Mouse (Mus musculus): ENCODE measurements around the gene Aebp2.
"Not testable (repeated sequence)": the region's sequence is repeated elsewhere in the genome, so short reads cannot be mapped to it uniquely, and the experiment has no call there.

The Aebp2 gene

DNA sequence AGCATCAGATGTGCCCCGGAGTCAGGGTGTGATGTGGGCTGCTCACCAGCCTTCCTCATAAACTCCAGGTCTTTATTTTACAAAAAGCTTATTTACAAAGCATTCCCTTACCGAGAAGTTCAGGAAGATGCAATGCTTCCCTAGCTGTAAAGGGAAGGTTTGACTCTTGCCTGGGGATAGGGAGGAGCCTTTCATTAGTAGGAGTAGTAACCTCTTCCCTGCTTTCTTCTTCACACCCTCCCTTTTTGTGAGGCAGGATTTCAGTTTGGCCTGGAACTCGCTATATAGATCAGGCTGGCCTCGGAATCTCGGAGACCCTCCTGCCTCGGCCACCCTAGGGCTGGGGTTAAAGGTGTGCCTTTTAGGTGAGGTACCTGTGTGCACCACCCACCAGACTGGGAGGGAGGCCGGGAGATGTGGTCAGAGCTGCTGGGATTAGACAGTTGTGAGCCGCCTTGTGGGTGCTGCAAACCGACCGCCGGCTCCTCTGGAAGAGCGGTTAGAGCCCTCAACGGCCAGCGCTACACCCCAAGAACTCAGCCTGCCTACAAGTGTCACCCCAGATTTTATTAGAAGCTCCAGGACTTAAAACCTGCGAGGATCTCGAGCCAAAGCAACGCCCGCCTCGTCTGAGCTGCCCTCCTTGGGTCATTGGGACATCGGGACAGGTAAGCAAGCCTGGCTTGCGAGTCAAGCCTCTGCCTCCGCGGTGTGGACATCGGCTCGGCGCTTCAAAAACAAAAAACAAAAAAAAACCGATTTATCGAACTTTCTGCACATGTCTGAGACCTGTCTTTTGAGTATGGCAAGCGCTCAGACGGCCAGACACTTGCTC is at the start of gene Aebp2:
TSS of gene Aebp2 (plus strand) at position 273 of the 835 bp plus-strand sequence.
- DNase-seq (ENCODE audit: low spot score) = no peak

DNA sequence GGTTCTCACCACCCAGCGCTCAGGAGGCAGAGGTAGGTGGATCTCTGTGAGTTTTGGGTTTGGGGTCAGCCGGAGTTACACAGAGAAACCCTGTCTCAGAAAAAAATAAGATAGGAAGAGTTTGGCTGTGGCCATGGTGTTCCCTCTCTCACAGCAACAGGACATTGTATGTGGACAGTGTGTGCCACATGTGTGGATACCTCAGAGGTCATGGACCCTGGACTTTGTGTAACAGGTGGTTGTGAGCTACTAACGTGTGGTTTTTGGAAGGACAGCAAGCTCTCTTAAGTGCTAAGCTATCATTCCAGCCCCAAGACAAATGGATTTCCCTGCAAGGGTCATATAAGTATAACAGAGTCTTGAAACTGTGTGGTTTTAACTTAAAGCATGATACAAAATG is 47.5 kb upstream of the Aebp2 start:
- no peak for DNase-seq (ENCODE audit: low spot score)

DNA sequence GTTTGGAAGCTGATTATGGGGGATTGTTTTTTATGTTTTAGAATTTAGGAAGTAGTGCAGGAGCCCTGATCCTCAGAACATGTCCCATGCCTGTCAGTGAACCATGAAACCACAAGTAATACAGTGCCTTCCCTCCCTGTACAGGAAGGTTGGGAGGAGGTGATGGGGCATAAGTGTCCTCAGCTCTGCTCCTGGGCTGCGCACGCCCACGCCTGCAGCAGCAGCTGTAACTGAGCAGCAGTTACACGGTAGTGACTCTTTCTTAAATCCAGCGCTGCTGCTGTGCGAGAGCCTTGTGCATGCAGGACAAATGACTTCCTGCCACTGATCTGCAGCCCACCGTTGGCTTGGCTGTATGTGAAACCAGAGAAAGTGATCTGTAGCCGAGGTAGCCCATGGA is 46.3 kb upstream of the Aebp2 start:
- DNase-seq (ENCODE audit: low spot score) = no peak

GRCm38 (mm10) chr6:140576961-140577821 is 45.3 kb upstream of the Aebp2 start:
- no peak for DNase-seq (ENCODE audit: low spot score)

DNA sequence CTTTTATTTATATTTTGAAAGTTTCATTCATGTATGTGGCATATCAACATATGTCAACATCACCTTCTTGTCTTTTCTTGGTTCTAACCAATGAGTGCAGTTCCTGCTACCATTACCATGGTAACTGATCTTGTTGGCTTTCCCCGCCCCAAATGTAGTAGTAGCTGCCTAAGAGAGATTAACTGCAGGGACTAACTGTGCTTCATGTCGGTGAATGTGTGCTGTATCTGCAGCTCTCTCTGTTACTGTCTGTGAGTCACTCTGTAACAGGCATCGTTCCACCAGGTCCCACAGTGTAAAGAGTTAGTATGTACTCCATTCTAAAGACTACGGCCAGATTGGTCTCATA is 44.7 kb upstream of the Aebp2 start:
- no peak for DNase-seq (ENCODE audit: low spot score)

DNA sequence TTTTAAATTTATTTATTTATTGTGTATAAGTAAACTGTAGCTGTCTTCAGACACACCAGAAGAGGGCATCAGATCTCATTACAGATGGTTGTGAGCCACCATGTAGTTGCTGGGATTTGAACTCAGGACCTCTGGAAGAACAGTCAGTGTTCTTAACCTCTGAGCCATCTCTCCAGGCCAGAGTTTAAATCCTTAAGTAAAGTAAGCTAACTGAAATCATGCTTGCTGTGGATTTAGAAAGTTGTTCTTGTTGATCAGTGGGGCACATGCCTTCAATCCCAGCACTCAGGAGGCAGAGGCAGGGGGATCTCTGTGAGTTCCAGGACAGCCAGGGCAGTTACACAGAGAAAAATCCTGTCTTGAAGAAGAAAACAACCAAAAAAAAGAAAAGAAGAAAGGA is 43.5 kb upstream of the Aebp2 start:
- not testable (repeated sequence) for DNase-seq (ENCODE audit: low spot score)

DNA sequence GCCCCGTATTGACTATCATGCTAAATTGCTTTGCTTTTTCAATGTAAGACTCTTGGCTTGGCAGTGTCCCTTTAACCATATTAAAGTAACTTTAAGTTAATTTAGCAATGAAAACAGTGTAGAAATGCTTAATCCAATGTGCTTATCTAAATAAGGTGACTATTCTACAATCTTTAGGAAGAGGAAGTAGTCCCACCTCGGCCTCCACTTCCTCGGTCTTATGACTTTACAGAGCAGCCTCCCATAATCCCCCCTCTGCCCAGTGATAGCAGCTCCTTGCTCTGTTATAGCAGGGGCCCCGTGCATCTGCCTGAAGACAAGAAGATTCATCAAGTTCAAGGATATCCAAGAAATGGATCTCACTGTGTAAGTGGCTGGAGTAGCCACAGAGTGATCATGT is 42.3 kb upstream of the Aebp2 start:
- DNase-seq (ENCODE audit: low spot score) = no peak

- DNase-seq (ENCODE audit: low spot score) = no peak
These were observed 35.7 kb upstream of the Aebp2 start for GRCm38 (mm10) chr6:140586714-140587259.

- no peak for DNase-seq (ENCODE audit: low spot score)
These were observed 31.1 kb upstream of the Aebp2 start for GRCm38 (mm10) chr6:140591331-140591730.

GRCm38 (mm10) chr6:140592713-140593112 is 29.8 kb upstream of the Aebp2 start:
- no peak for DNase-seq (ENCODE audit: low spot score)

DNA sequence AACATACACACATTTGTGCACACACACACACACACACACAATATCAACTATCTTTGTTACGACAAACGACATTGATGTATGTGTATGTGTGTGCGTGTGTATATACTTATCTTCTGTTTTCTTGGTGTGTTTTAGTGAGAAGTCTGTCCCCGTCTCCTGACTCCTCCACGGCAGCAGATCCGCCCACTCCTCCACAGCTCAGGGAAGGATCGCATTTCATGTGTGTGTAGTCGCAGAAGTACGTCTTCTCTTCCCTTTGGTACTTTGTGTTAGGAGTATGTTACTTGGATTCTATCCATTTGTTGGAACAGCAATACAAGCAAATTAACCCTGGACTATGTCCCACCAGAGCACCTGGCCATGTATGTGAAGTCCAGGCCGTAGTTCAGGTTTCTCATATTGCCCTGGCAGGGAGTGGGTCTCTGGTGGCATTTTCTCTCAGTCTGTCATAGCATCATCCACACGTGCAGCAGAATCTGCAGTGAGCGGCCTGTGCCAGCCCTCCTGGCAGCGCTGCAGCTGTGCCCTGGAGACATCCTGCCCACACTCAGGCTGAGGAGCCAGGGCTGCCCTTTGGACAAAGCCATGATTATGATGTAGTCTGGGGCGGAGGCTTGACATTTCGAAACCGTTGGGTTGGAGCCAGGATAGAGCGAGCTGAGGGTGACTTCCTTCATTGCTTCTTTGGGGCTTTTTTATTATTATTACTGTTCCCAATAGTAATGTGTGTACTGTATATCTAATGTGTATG is 28.9 kb upstream of the Aebp2 start:
- no peak for DNase-seq (ENCODE audit: low spot score)

- DNase-seq (ENCODE audit: low spot score) = not testable (repeated sequence)
These were observed 26.9 kb upstream of the Aebp2 start for GRCm38 (mm10) chr6:140595551-140595950.

GRCm38 (mm10) chr6:140597381-140598329 is 24.8 kb upstream of the Aebp2 start:
- no peak for DNase-seq (ENCODE audit: low spot score)

DNA sequence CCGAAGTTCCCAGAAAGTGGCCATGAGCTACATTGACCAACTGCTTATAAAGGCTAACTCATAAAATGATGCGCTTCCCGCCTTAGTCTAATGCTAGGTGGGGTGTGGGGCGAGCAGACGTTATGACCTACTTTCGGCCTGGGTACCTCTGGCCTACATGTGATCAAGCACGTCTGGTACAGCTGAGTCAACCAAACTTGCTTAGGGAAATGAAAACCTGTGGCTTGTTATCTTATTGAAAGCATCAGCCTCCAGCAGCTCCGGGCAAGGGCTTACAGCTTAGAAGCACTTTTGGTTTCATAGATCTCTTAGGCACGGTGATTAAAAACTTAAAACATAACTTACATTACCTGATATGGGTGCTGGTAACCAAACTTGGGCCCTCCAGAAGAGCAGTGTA is 23.9 kb upstream of the Aebp2 start:
- no peak for DNase-seq (ENCODE audit: low spot score)

DNA sequence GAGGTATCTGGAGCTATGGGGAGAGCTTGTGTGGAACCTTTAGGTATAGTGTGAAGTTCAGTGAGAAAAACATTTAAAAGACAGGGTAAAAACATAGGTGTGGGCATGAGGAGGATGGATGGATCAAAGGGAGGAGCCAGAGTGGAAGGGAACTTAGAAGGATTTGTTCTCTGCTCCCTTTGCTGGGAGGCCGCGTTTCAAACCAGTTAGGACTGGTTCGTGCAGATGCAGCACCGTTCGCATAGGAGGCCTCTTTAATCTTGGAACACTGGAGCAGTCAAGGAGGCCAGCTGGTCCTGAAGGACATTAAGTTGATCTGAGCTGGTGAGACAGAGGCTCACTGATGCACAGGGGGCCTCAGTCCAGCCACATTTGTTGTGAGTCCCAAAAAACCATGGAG is 23.1 kb upstream of the Aebp2 start:
- DNase-seq (ENCODE audit: low spot score) = no peak

GRCm38 (mm10) chr6:140600671-140601070 is 21.8 kb upstream of the Aebp2 start:
- DNase-seq (ENCODE audit: low spot score) = not testable (repeated sequence)

DNA sequence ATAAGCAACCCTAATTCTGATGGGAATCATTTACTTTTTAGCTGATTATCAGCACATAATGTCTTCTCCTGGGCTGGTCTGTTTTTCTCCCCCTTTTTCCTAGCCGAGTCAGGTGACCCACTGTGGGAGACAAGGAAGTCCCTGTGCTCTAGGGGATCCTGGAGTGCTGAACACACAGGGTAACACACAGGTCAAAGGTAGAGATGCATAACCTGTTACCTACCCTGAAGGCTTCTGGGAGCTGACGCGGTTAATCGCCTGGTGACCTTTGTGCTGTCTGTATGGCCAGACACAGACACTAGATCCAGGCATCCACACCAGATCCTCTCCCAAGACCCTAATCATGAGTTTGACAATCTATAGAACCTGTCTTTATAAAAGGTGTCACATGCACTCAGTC is 21.3 kb upstream of the Aebp2 start:
- DNase-seq (ENCODE audit: low spot score) = no peak

- DNase-seq (ENCODE audit: low spot score) = peak; percentile 54
These were observed 19.1 kb upstream of the Aebp2 start for GRCm38 (mm10) chr6:140603228-140603944.

GRCm38 (mm10) chr6:140605173-140605572 is 17.3 kb upstream of the Aebp2 start:
- not testable (repeated sequence) for DNase-seq (ENCODE audit: low spot score)

GRCm38 (mm10) chr6:140605732-140606131 is 16.7 kb upstream of the Aebp2 start:
- DNase-seq (ENCODE audit: low spot score) = no peak

Measured in embryo, embryonic 10 days (tissue).